Mouse (Mus musculus) neural tube, embryonic 15.5 days (tissue): ENCODE results near the gene Rpl37. TPM values are rescaled to one million over a fixed set of nuclear protein-coding genes. Genes with fewer than 3 reads are reported as not detected.
A peak's percentile ranks its signal among the peaks of the same experiment; 100 is the strongest.

Experiments used
- ATAC-seq: fragments of 200-750 bp; cut with Nextera tagmentation; 2 replicates; pipeline ENCODE4 v1.8.0; 2017; ENCODE audit warnings: mild to moderate bottlenecking, moderate TSS enrichment, moderate library complexity; ENCODE audit not compliant: low FRiP score
- H3K27ac ChIP-seq: fragments of 300-500 bp; sonication (generic); replicated peaks from 2 replicates; pipeline ENCODE4 v1.5.1; 2015; ENCODE audit warnings: mild to moderate bottlenecking, inconsistent platforms
- H3K27me3 ChIP-seq: fragments of 300-500 bp; sonication (generic); replicated peaks from 2 replicates; pipeline ENCODE4 v1.6.1; 2015; ENCODE audit warnings: inconsistent platforms
- H3K36me3 ChIP-seq: fragments of 300-500 bp; sonication (generic); 2 replicates; pipeline ENCODE4 v1.6.1; 2015; ENCODE audit warnings: inconsistent platforms
- H3K4me1 ChIP-seq: fragments of 300-500 bp; sonication (generic); 2 replicates; pipeline ENCODE4 v1.6.1; 2015; ENCODE audit warnings: inconsistent platforms
- H3K4me2 ChIP-seq: fragments of 300-500 bp; sonication (generic); 2 replicates; pipeline ENCODE4 v1.6.1; 2015; ENCODE audit warnings: inconsistent platforms, mild to moderate bottlenecking, moderate library complexity
- H3K4me3 ChIP-seq: fragments of 300-500 bp; sonication (generic); replicated peaks from 2 replicates; pipeline ENCODE4 v1.5.1; 2015; ENCODE audit warnings: mild to moderate bottlenecking, inconsistent platforms
- H3K9ac ChIP-seq: fragments of 300-500 bp; sonication (generic); replicated peaks from 2 replicates; pipeline ENCODE4 v1.6.1; 2015; ENCODE audit warnings: mild to moderate bottlenecking, inconsistent platforms
- H3K9me3 ChIP-seq: fragments of 300-500 bp; sonication (generic); replicated peaks from 2 replicates; pipeline ENCODE4 v1.6.1; 2016; ENCODE audit warnings: inconsistent platforms
- WGBS: fragments of 180-500 bp; shearing (Covaris S2); methylation state at CpG from one replicate; pipeline ENCODE4 v1.1.7; 2015; ENCODE audit warnings: mixed read lengths; 5-methylcytosine and 5-hydroxymethylcytosine counted together
- polyA plus RNA-seq: library from polyadenylated mRNA; unstranded; fragments of >200 nt; fragmentation: Nextera tagmentation; extraction: Ambion mirVana; gene quantifications from 2 replicates; pipeline ENCODE4 v1.2.1, GENCODE M21; 2015

Rpl37 gene
- polyA plus RNA-seq, 1 experiment from 2014 or later = 343 TPM

DNA sequence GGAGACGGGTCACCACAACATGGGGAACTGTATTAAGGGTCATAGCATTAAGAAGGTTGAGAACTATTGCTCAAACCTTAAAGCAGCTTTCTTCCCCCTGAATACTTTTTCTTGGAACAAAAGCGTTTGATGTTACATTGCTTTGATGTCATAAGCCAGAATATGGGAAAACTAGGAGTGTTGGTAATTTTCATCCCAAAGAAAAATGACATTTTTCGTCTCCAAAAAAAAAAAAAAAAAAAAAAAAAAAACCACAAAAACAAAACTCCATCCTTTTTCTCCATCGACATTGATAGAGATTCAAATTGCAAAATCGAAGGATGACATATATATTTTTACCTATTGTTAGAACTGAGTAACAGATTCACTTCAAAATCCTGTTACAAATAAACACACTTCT, 26.3 kb downstream of the Rpl37 start:
- Histone ChIP-seq H3K9ac (no peak overlapping the region), H3K27ac (no peak overlapping the region), H3K4me3 (no peak overlapping the region), H3K9me3 (no peaks in the 10 kb centered on the region), H3K27me3 (no peaks in the 10 kb centered on the region), H3K36me3 (no peaks in the 10 kb centered on the region), H3K4me1 (peaks cover 18% of the 10 kb centered on the region), H3K4me2 (peak overlapping the region; percentile 67)
- ATAC-seq = no peak
- 78% methylated on average over 5 of the region's 5 CpGs for WGBS

GRCm38 (mm10) chr15:5143361-5144020, 27.0 kb downstream of the Rpl37 start, which contains the start of gene Prkaa1:
TSS of gene Prkaa1 (plus strand) at chr15:5143861.
- WGBS = under 1% methylated on average over 46 of the region's 80 CpGs

DNA sequence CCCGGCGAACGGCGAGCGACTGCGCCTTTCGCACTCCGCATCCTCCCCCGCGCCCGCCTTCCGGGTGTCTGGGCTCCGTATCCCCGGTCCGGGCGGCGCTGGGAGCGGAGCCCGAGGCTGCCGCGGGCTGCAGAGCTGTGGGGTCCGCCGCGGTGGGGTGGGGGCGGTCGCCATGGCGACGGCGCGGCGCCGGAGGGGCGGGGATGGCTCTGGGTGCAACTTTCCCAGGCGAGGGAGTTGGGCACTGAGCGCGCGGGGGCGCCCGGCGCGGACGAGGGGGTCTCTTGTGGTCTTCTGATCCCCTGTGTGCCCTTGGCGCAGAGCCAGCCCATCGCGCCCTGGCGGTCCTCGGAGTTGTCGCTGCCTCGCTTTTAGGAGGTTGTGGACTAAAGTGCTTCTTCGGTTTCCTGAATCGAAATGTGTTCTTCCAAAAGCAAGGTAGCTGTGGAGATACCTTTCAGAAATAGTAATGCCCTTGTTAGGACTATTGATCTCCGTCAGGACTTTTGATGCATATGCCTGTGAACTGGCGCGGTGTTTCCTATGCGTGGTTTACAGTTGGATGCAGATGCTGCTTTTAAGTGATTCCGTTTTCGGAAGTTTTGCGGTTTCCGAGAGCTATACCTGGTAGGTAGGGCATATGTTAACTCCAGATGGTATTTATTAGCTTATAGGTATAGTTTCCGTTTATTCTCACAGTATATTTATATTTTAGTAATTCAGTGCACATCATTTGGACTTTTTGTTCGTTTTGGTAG, 27.8 kb downstream of the Rpl37 start:
- Histone ChIP-seq H3K27ac (peak overlapping the region; percentile 92), H3K27me3 (no peaks in the 10 kb centered on the region), H3K4me3 (peak overlapping the region; percentile 82), H3K4me1 (peaks cover 27% of the 10 kb centered on the region), H3K36me3 (no peaks in the 10 kb centered on the region), H3K9ac (peak overlapping the region; percentile 67), H3K9me3 (no peaks in the 10 kb centered on the region), H3K4me2 (peak overlapping the region; percentile 67)
- peak; percentile 92 for ATAC-seq
- WGBS = under 1% methylated on average over 58 of the region's 61 CpGs

More at GRCm38 (mm10) chr15:5143361-5144020, 27.0 kb downstream of the Rpl37 start, which contains the start of gene Prkaa1:
- no peaks in the 10 kb centered on the region for H3K27me3 ChIP-seq
- no peaks in the 10 kb centered on the region for H3K9me3 ChIP-seq
- H3K4me1 ChIP-seq = peaks cover 20% of the 10 kb centered on the region
- peak within 1 kb of the TSS; percentile 82 for H3K4me3 ChIP-seq
- H3K27ac ChIP-seq = peak within 1 kb of the TSS; percentile 92
- no peaks in the 10 kb centered on the region for H3K36me3 ChIP-seq
- H3K9ac ChIP-seq = peak within 1 kb of the TSS; percentile 67
- peak within 1 kb of the TSS; percentile 67 for H3K4me2 ChIP-seq
- peak; percentile 94 for ATAC-seq

DNA sequence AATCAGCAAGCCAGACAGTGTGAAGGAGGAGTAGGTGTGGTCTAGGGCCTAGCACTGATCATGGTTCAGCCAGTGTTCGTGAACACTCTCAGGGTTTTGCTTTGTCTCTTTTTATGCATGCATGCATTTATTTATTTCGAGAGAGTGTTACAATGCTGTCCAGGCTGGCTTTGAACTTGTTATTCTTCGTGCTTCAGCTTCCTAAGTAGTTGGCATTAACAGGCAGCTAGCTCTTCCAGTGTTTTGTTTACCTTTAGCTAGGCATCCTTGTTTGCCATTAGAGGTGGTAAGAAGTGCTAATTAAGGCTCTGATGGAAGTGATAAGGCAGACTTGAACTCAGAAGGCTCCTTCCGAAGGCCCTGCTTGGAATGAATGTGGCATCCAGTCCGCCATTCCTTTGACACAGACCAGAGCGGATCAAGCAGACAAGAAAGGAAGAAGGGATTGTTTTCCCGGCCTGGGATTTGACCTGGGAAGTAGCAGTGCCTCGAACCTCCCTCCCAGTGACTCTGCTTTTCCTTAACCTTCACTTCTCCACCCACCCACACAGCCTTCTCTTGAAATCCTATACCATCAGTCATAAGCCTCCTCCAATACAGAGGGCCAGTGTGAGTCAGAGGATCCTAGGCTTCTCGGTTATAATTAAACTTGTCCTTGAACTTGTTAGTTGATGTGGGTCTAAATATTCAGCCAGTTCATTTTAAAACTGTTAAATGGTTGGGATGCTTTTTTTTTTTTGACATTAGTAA, 28.9 kb downstream of the Rpl37 start:
- Histone ChIP-seq H3K36me3 (no peaks in the 10 kb centered on the region), H3K9me3 (no peaks in the 10 kb centered on the region), H3K27ac (no peak overlapping the region), H3K4me3 (peak overlapping the region; percentile 82), H3K4me1 (peaks cover 34% of the 10 kb centered on the region), H3K4me2 (peak overlapping the region; percentile 67), H3K9ac (0 out of 2 replicates have a peak overlapping the region, but pooled peaks have one; percentile 23), H3K27me3 (no peaks in the 10 kb centered on the region)
- ATAC-seq = no peak
- WGBS = 58% methylated on average over 9 of the region's 9 CpGs

GRCm38 (mm10) chr15:5149187-5149586, 32.7 kb downstream of the Rpl37 start:
- H3K36me3 ChIP-seq = no peaks in the 10 kb centered on the region
- H3K4me1 ChIP-seq = peaks cover 34% of the 10 kb centered on the region
- no peak overlapping the region for H3K9ac ChIP-seq
- 26% methylated on average over 4 of the region's 4 CpGs for WGBS
- no peaks in the 10 kb centered on the region for H3K27me3 ChIP-seq
- no peak overlapping the region for H3K4me3 ChIP-seq
- H3K27ac ChIP-seq = no peak overlapping the region
- ATAC-seq = no peak
- no peaks in the 10 kb centered on the region for H3K9me3 ChIP-seq
- no peak overlapping the region for H3K4me2 ChIP-seq

DNA sequence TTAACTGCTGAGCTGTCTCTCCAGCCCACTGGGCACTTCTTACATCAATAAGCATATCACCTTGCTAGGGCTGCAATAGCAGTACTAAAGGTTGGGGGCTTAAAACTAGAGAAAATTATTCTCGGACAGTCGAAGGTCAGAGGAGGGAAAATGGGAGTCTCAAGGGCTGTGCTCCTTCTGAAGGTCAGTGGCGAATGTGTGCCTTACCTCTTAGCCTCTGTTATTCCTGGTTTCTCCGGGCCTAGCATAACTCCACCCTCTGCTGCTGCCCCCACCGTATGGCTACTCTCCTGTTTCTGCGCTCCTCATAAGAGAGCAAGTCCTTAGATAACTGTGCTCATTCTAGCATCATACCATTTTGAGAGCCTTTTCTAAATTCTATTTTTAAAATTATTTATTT, 35.7 kb downstream of the Rpl37 start:
- Histone ChIP-seq H3K36me3 (no peaks in the 10 kb centered on the region), H3K4me2 (no peak overlapping the region), H3K27ac (no peak overlapping the region), H3K4me3 (no peak overlapping the region), H3K27me3 (no peaks in the 10 kb centered on the region), H3K9ac (no peak overlapping the region), H3K9me3 (no peaks in the 10 kb centered on the region), H3K4me1 (peaks cover 24% of the 10 kb centered on the region)
- 93% methylated on average over 6 of the region's 6 CpGs for WGBS
- ATAC-seq = no peak

DNA sequence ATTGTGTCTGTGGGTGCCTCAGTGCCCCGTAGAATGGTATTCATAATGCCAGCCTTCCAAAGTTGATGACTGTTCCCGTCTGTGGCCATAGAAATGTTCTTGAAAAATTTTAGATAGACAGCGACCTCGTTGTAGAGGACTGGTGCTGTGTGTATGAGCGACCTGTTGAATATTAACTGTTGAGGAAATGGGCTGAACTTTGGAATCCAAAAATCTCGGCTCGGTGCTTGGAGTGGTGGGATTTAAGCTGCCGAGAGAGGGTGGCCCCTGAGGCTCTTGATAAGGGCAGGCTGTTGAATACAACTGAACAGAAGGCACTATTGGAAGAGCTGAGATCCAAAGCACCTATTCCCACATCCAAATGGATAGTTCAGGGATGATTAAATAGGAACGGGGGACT, 38.2 kb downstream of the Rpl37 start:
- no peak for ATAC-seq
- H3K27me3 ChIP-seq = no peaks in the 10 kb centered on the region
- no peak overlapping the region for H3K27ac ChIP-seq
- H3K4me2 ChIP-seq = no peak overlapping the region
- H3K36me3 ChIP-seq = no peaks in the 10 kb centered on the region
- no peak overlapping the region for H3K4me3 ChIP-seq
- peaks cover 11% of the 10 kb centered on the region for H3K4me1 ChIP-seq
- 91% methylated on average over 9 of the region's 9 CpGs for WGBS
- H3K9me3 ChIP-seq = no peaks in the 10 kb centered on the region
- H3K9ac ChIP-seq = no peak overlapping the region

DNA sequence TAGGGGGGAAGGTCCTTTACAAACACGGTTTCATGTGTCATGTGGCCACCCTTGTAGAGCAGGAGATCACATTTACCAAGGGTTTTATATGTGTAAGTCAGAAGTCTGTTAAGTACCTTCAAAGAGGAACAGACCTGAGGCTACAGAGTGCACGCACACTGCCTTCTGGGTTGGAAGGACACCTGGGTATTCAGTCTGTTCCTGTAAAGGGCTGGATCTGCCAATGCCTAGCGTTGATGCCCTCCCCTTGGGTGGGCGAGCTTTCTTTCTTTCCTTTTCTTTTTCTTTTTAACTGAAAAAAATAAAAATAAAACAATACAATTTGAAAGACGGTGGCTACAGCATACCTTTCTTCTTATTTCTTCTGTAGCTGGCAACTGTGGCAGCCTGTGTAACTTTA, 38.6 kb downstream of the Rpl37 start:
- H3K27ac ChIP-seq = no peak overlapping the region
- no peak overlapping the region for H3K4me2 ChIP-seq
- H3K9ac ChIP-seq = no peak overlapping the region
- H3K4me1 ChIP-seq = peaks cover 9% of the 10 kb centered on the region
- H3K36me3 ChIP-seq = no peaks in the 10 kb centered on the region
- no peak for ATAC-seq
- no peak overlapping the region for H3K4me3 ChIP-seq
- no peaks in the 10 kb centered on the region for H3K27me3 ChIP-seq
- H3K9me3 ChIP-seq = no peaks in the 10 kb centered on the region
- WGBS = 61% methylated on average over 5 of the region's 5 CpGs

DNA sequence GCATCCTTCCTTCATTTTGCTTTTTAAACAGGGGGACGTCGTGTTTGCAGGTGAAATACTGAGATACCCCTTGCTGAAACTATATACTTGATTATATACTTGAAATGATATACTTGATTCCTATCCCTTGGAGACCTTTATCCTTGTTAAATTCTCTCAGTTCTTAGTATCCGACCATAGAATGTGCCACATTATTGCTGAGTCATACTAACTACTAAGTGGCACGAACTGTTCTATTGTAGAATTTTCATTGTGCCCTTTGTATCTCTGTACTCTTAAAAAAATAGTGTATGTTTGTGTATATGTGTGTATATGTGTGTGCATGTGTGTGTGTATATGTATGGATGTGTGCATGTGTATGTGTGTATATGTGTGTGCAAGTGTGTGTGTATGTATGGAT, 39.9 kb downstream of the Rpl37 start:
- no peaks in the 10 kb centered on the region for H3K9me3 ChIP-seq
- peaks cover 9% of the 10 kb centered on the region for H3K4me1 ChIP-seq
- H3K4me2 ChIP-seq = no peak overlapping the region
- H3K4me3 ChIP-seq = no peak overlapping the region
- H3K27ac ChIP-seq = no peak overlapping the region
- no peak for ATAC-seq
- H3K27me3 ChIP-seq = no peaks in the 10 kb centered on the region
- H3K9ac ChIP-seq = no peak overlapping the region
- H3K36me3 ChIP-seq = 0 out of 2 replicates have a peak, but pooled peaks cover 4% of the 10 kb centered on the region
- WGBS = 91% methylated on average over 4 of the region's 4 CpGs

GRCm38 (mm10) chr15:5157386-5157785, 40.9 kb downstream of the Rpl37 start:
- no peak overlapping the region for H3K9ac ChIP-seq
- no peaks in the 10 kb centered on the region for H3K9me3 ChIP-seq
- no peak for ATAC-seq
- H3K27me3 ChIP-seq = no peaks in the 10 kb centered on the region
- H3K36me3 ChIP-seq = 0 out of 2 replicates have a peak, but pooled peaks cover 4% of the 10 kb centered on the region
- 67% methylated on average over 1 of the region's 1 CpGs for WGBS
- H3K4me3 ChIP-seq = no peak overlapping the region
- no peak overlapping the region for H3K27ac ChIP-seq
- H3K4me2 ChIP-seq = no peak overlapping the region
- H3K4me1 ChIP-seq = peaks cover 9% of the 10 kb centered on the region

DNA sequence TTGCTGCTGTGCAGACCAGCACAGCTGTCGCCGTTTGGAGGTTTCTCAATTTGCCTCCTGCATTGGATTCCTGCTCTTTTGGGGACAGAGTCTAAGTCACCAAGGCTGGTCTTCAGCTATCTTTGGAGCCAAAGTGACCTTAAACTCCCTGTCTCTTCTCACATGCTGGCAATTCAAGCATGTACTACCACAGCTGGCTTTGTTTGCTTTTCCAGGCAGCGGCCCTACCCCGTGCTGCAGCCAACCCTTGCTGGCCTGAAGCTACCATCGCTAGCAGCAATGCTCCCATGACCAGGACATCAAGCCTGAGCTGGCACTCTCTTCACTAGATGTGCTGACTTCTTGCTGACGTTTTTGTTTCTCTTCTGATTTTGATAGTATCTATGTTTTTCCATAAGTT, 42.4 kb downstream of the Rpl37 start:
- Histone ChIP-seq H3K9ac (no peak overlapping the region), H3K4me3 (no peak overlapping the region), H3K4me2 (no peak overlapping the region), H3K36me3 (peaks cover 15% of the 10 kb centered on the region), H3K9me3 (no peaks in the 10 kb centered on the region), H3K27me3 (no peaks in the 10 kb centered on the region), H3K4me1 (peaks cover 9% of the 10 kb centered on the region), H3K27ac (no peak overlapping the region)
- no peak for ATAC-seq
- 83% methylated on average over 6 of the region's 6 CpGs for WGBS
